Mouse (Mus musculus) hindbrain, embryonic 13.5 days (tissue): Measurements from ENCODE around the gene Olfr749. TPM values are rescaled to one million over a fixed set of nuclear protein-coding genes. Genes with fewer than 3 reads are reported as not detected.
"Not testable (repeated sequence)": the region's sequence is repeated elsewhere in the genome, so short reads cannot be mapped to it uniquely, and the experiment has no call there.

ENCODE experiments used
- ATAC-seq: fragments of 200-750 bp; cut with Nextera tagmentation; 2 replicates; pipeline ENCODE4 v1.8.0; 2017; ENCODE audit warnings: moderate TSS enrichment; ENCODE audit not compliant: low FRiP score
- H3K27ac ChIP-seq: fragments of 300-500 bp; sonication (generic); 2 replicates; pipeline ENCODE4 v1.5.1; 2015; ENCODE audit warnings: inconsistent platforms, mild to moderate bottlenecking, moderate library complexity
- H3K27me3 ChIP-seq: fragments of 300-500 bp; sonication (generic); 2 replicates; pipeline ENCODE4 v1.6.1; 2015; ENCODE audit warnings: mild to moderate bottlenecking, inconsistent platforms
- H3K36me3 ChIP-seq: fragments of 300-500 bp; sonication (generic); 2 replicates; pipeline ENCODE4 v1.6.1; 2015; ENCODE audit warnings: mild to moderate bottlenecking, inconsistent platforms
- H3K4me1 ChIP-seq: fragments of 300-500 bp; sonication (generic); replicated peaks from 2 replicates; pipeline ENCODE4 v1.6.1; 2015; ENCODE audit warnings: inconsistent platforms
- H3K4me2 ChIP-seq: fragments of 300-500 bp; sonication (generic); 2 replicates; pipeline ENCODE4 v1.6.1; 2015; ENCODE audit warnings: inconsistent platforms, mild to moderate bottlenecking, moderate library complexity
- H3K4me3 ChIP-seq: fragments of 300-500 bp; sonication (generic); 2 replicates; pipeline ENCODE4 v1.5.1; 2015; ENCODE audit warnings: mild to moderate bottlenecking, inconsistent platforms
- H3K9ac ChIP-seq: fragments of 300-500 bp; sonication (generic); 2 replicates; pipeline ENCODE4 v1.6.1; 2015; ENCODE audit warnings: mild to moderate bottlenecking, inconsistent platforms
- H3K9me3 ChIP-seq: fragments of 300-500 bp; sonication (generic); 2 replicates; pipeline ENCODE4 v1.6.1; 2016; ENCODE audit warnings: inconsistent platforms
- WGBS: fragments of 180-500 bp; shearing (Covaris S2); methylation state at CpG from one replicate; pipeline ENCODE4 v1.1.7; 2015; 5-methylcytosine and 5-hydroxymethylcytosine counted together
- polyA plus RNA-seq: library from polyadenylated mRNA; unstranded; fragments of >200 nt; fragmentation: Nextera tagmentation; extraction: Ambion mirVana; gene quantifications from 2 replicates; pipeline ENCODE4 v1.2.1, GENCODE M21; 2015

Olfr749 gene
- not detected in 2 replicates for polyA plus RNA-seq

- no peak for ATAC-seq
- no peaks in the 10 kb centered on the region for H3K36me3 ChIP-seq
- no peak within 1 kb of the TSS for H3K27ac ChIP-seq
- no peak within 1 kb of the TSS for H3K4me2 ChIP-seq
- no peak within 1 kb of the TSS for H3K4me3 ChIP-seq
- no peaks in the 10 kb centered on the region for H3K4me1 ChIP-seq
- no peak within 1 kb of the TSS for H3K9ac ChIP-seq
- H3K9me3 ChIP-seq: no peaks in the 10 kb centered on the region
- no peaks in the 10 kb centered on the region for H3K27me3 ChIP-seq
These were observed at the start of gene Olfr749 for GRCm38 (mm10) chr14:50744994-50745393. Olfr749 (minus strand) TSS chr14:50745094.

GRCm38 (mm10) chr14:50788157-50788556, 43.3 kb upstream of the Olfr749 start:
- ATAC-seq: no peak
- Histone ChIP-seq H3K4me3 (no peak overlapping the region), H3K36me3 (no peaks in the 10 kb centered on the region), H3K27me3 (no peaks in the 10 kb centered on the region), H3K4me1 (peaks cover 12% of the 10 kb centered on the region), H3K9me3 (no peaks in the 10 kb centered on the region), H3K27ac (no peak overlapping the region), H3K4me2 (no peak overlapping the region), H3K9ac (no peak overlapping the region)
- WGBS: 17% methylated on average over 2 of the region's 2 CpGs

GRCm38 (mm10) chr14:50785251-50785637, 40.4 kb upstream of the Olfr749 start, which contains the start of gene Ttc5:
Ttc5 (minus strand) TSS chr14:50785519.
- Histone ChIP-seq H3K27me3 (no peaks in the 10 kb centered on the region), H3K4me3 (peak within 1 kb of the TSS; percentile 77), H3K9me3 (0 out of 2 replicates have a peak, but pooled peaks cover 2% of the 10 kb centered on the region), H3K27ac (peak within 1 kb of the TSS; percentile 88), H3K9ac (peak within 1 kb of the TSS; percentile 79), H3K4me1 (peaks cover 14% of the 10 kb centered on the region), H3K4me2 (peak within 1 kb of the TSS; percentile 66), H3K36me3 (peaks cover 22% of the 10 kb centered on the region)
- ATAC-seq: peak; percentile 96
- WGBS: under 1% methylated on average over 21 of the region's 21 CpGs

GRCm38 (mm10) chr14:50784391-50785250, 39.7 kb upstream of the Olfr749 start:
- WGBS: 30% methylated on average over 16 of the region's 16 CpGs

GRCm38 (mm10) chr14:50782166-50782565, 37.3 kb upstream of the Olfr749 start:
- no peak overlapping the region for H3K4me3 ChIP-seq
- H3K9me3 ChIP-seq: 0 out of 2 replicates have a peak, but pooled peaks cover 2% of the 10 kb centered on the region
- WGBS: 97% methylated on average over 3 of the region's 3 CpGs
- ATAC-seq: no peak
- H3K9ac ChIP-seq: no peak overlapping the region
- H3K4me1 ChIP-seq: peaks cover 14% of the 10 kb centered on the region
- H3K27me3 ChIP-seq: no peaks in the 10 kb centered on the region
- H3K27ac ChIP-seq: no peak overlapping the region
- H3K36me3 ChIP-seq: peaks cover 40% of the 10 kb centered on the region
- H3K4me2 ChIP-seq: no peak overlapping the region

More at GRCm38 (mm10) chr14:50784391-50785250, 39.7 kb upstream of the Olfr749 start:
- Histone ChIP-seq H3K4me1 (peaks cover 14% of the 10 kb centered on the region), H3K4me2 (peak overlapping the region; percentile 66), H3K4me3 (peak overlapping the region; percentile 77), H3K9me3 (0 out of 2 replicates have a peak, but pooled peaks cover 2% of the 10 kb centered on the region), H3K36me3 (peaks cover 26% of the 10 kb centered on the region), H3K27ac (peak overlapping the region; percentile 88), H3K27me3 (no peaks in the 10 kb centered on the region), H3K9ac (peak overlapping the region; percentile 79)
- no peak; the same call in 1 of the 2 replicates for ATAC-seq

GRCm38 (mm10) chr14:50771342-50771741, 26.4 kb upstream of the Olfr749 start:
- Histone ChIP-seq H3K27ac (no peak overlapping the region), H3K9me3 (no peaks in the 10 kb centered on the region), H3K4me1 (no peaks in the 10 kb centered on the region), H3K27me3 (no peaks in the 10 kb centered on the region), H3K4me3 (no peak overlapping the region), H3K9ac (no peak overlapping the region), H3K4me2 (no peak overlapping the region), H3K36me3 (peaks cover 89% of the 10 kb centered on the region)
- WGBS: 86% methylated on average over 2 of the region's 2 CpGs
- no peak for ATAC-seq

GRCm38 (mm10) chr14:50765736-50766135, 20.8 kb upstream of the Olfr749 start:
- WGBS: 93% methylated on average over 6 of the region's 6 CpGs
- H3K36me3 ChIP-seq: peaks cover 68% of the 10 kb centered on the region

GRCm38 (mm10) chr14:50758416-50759085, 13.7 kb upstream of the Olfr749 start:
- Histone ChIP-seq H3K27me3 (no peaks in the 10 kb centered on the region), H3K9me3 (no peaks in the 10 kb centered on the region), H3K4me3 (no peak overlapping the region), H3K4me1 (no peaks in the 10 kb centered on the region), H3K9ac (no peak overlapping the region), H3K4me2 (no peak overlapping the region), H3K36me3 (peaks cover 8% of the 10 kb centered on the region), H3K27ac (no peak overlapping the region)
- WGBS: 81% methylated on average over 5 of the region's 5 CpGs
- no peak for ATAC-seq

More at GRCm38 (mm10) chr14:50765736-50766135, 20.8 kb upstream of the Olfr749 start:
- no peaks in the 10 kb centered on the region for H3K9me3 ChIP-seq
- no peak overlapping the region for H3K9ac ChIP-seq
- no peak overlapping the region for H3K4me3 ChIP-seq
- no peak overlapping the region for H3K4me2 ChIP-seq
- H3K27me3 ChIP-seq: no peaks in the 10 kb centered on the region
- H3K27ac ChIP-seq: no peak overlapping the region
- ATAC-seq: no peak
- H3K4me1 ChIP-seq: no peaks in the 10 kb centered on the region

GRCm38 (mm10) chr14:50741584-50741983, 3.3 kb downstream of the Olfr749 start:
- no peak for ATAC-seq
- Histone ChIP-seq H3K36me3 (no peaks in the 10 kb centered on the region), H3K9ac (no peak overlapping the region), H3K27ac (no peak overlapping the region), H3K4me2 (no peak overlapping the region), H3K4me1 (no peaks in the 10 kb centered on the region), H3K9me3 (no peaks in the 10 kb centered on the region), H3K4me3 (no peak overlapping the region), H3K27me3 (no peaks in the 10 kb centered on the region)
- WGBS: 67% methylated on average over 2 of the region's 2 CpGs

GRCm38 (mm10) chr14:50740334-50740733, 4.6 kb downstream of the Olfr749 start:
- Histone ChIP-seq H3K4me2 (no peak overlapping the region), H3K4me1 (no peaks in the 10 kb centered on the region), H3K27ac (no peak overlapping the region), H3K9ac (no peak overlapping the region), H3K4me3 (no peak overlapping the region), H3K27me3 (no peaks in the 10 kb centered on the region), H3K36me3 (no peaks in the 10 kb centered on the region), H3K9me3 (no peaks in the 10 kb centered on the region)
- ATAC-seq: no peak
- WGBS: 82% methylated on average over 2 of the region's 2 CpGs

GRCm38 (mm10) chr14:50722371-50722770, 22.5 kb downstream of the Olfr749 start:
- H3K4me3 ChIP-seq, H3K27ac ChIP-seq, H3K4me2 ChIP-seq, H3K4me1 ChIP-seq, H3K36me3 ChIP-seq, H3K9ac ChIP-seq, H3K9me3 ChIP-seq, H3K27me3 ChIP-seq, ATAC-seq: not testable (repeated sequence)
- WGBS: 94% methylated on average over 4 of the region's 4 CpGs

GRCm38 (mm10) chr14:50719875-50720274, 25.0 kb downstream of the Olfr749 start:
- ATAC-seq: not testable (repeated sequence)

More at GRCm38 (mm10) chr14:50719875-50720274, 25.0 kb downstream of the Olfr749 start:
- WGBS: 92% methylated on average over 15 of the region's 15 CpGs
- H3K27me3 ChIP-seq, H3K4me1 ChIP-seq, H3K27ac ChIP-seq, H3K9ac ChIP-seq, H3K36me3 ChIP-seq, H3K4me3 ChIP-seq, H3K9me3 ChIP-seq, H3K4me2 ChIP-seq: not testable (repeated sequence)
